Mouse (Mus musculus) kidney, adult 2 months (tissue): ENCODE results near the gene Chmp1a. TPM values are rescaled to one million over a fixed set of nuclear protein-coding genes. Genes with fewer than 3 reads are reported as not detected.
A peak's percentile ranks its signal among the peaks of the same experiment; 100 is the strongest.

Experiments used
- DNase-seq: peaks from one replicate; pipeline ENCODE4 v3.0.0; 2021
- H3K27ac ChIP-seq: fragments of 200-500 bp; 2 replicates; pipeline ENCODE4 v1.5.1; 2012; ENCODE audit warnings: low read depth, low read length, control low read depth, inconsistent platforms; ENCODE audit not compliant: insufficient read depth
- H3K27me3 ChIP-seq: fragments of 200-500 bp; replicated peaks from 2 replicates; pipeline ENCODE4 v1.6.1; 2012; ENCODE audit warnings: mild to moderate bottlenecking, moderate library complexity, low read length, inconsistent platforms; ENCODE audit not compliant: control insufficient read depth, insufficient read depth
- H3K36me3 ChIP-seq: fragments of 200-500 bp; 2 replicates; pipeline ENCODE4 v1.6.1; 2012; ENCODE audit warnings: mild to moderate bottlenecking, moderate library complexity, low read length, inconsistent platforms; ENCODE audit not compliant: control insufficient read depth, insufficient read depth
- H3K4me1 ChIP-seq: fragments of 200-500 bp; 2 replicates; pipeline ENCODE4 v1.6.1; 2011; ENCODE audit warnings: low read length; ENCODE audit not compliant: control insufficient read depth, insufficient read depth
- H3K4me3 ChIP-seq: fragments of 200-500 bp; 2 replicates; pipeline ENCODE4 v1.5.1; 2011; ENCODE audit warnings: mild to moderate bottlenecking, low read depth, low read length, control low read depth; ENCODE audit not compliant: insufficient read depth
- CTCF ChIP-seq: fragments of 200-500 bp; conservative IDR thresholded peaks from 2 replicates; pipeline ENCODE4 v1.5.1; 2011; ENCODE audit warnings: low read depth, mild to moderate bottlenecking, control low read depth, low read length, moderate library complexity, mixed read lengths; ENCODE audit not compliant: insufficient read depth, insufficient read length
- POLR2A ChIP-seq: fragments of 200-500 bp; IDR thresholded peaks from one replicate; pipeline ENCODE4 v1.6.1; 2011; ENCODE audit warnings: low read depth, low read length, control low read depth
- WGBS: fragments of 180-500 bp; shearing (Covaris S2); methylation state at CpG from one replicate; pipeline ENCODE4 v1.1.7; 2018; 5-methylcytosine and 5-hydroxymethylcytosine counted together
- polyA plus RNA-seq: library from polyadenylated mRNA; depleted of rRNA; stranded (reverse); fragments of >200 nt; gene quantifications from 2 replicates; pipeline ENCODE4 v1.2.3, GENCODE M21; 2012

Chmp1a gene
- polyA plus RNA-seq, 1 experiment, result 99.6 TPM

DNA sequence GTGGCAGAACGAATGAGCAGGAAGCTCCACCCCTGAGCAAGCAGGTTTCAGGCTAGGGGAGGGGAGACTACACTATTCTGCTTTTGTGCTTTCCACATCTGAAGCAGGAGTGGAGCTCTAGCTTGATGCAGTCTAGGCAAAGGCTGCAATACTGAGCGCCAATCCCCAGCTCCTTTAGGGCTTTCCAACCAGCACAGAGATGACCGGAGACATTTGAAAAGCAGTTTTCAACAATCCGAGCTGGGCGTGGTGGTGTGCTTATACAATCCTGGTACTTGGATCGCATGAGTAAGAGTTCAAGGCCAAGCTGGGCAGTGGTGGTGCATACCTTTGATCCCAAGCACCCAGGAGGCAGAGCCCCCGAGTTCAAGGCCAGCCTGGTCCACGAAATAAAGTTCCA, 20.7 kb downstream of the Chmp1a start:
- H3K4me3 ChIP-seq, result no peak overlapping the region
- 45% methylated on average over 8 of the region's 8 CpGs for WGBS
- no peaks in the 10 kb centered on the region for H3K36me3 ChIP-seq

DNA sequence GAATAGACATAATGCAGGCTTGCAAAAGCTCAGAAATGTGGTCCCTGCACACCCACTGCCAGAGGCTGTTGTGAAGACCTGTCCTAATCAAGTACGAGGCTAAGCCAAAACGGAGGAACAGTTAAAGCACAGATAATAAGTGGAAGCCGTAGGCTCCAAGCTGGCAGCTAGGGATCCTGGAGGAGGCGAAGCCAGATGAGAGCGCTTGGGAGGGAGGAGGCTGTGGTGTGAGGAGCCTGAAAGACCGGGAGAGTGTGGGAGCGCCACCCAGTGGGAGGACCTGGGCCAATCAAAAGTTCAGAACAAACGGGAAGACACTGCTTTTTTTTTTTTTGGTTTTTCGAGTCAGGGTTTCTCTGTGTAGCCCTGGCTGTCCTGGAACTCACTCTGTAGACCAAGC, 21.9 kb downstream of the Chmp1a start:
- peak overlapping the region; percentile 45 for H3K27ac ChIP-seq
- TF ChIP-seq CTCF (peak; percentile 73), POLR2A (no peak)
- peak; percentile 88 for DNase-seq
- no peaks in the 10 kb centered on the region for H3K27me3 ChIP-seq
- H3K36me3 ChIP-seq, result no peaks in the 10 kb centered on the region
- WGBS, result 3% methylated on average over 9 of the region's 9 CpGs
- peak overlapping the region; percentile 6; the same call in 1 of the 2 replicates for H3K4me3 ChIP-seq
- peaks cover 13% of the 10 kb centered on the region; the same call in 1 of the 2 replicates for H3K4me1 ChIP-seq

More for the DNA sequence above, 20.7 kb downstream of the Chmp1a start:
- TF ChIP-seq POLR2A (no peak), CTCF (no peak)
- DNase-seq, result no peak
- Histone ChIP-seq H3K27me3 (no peaks in the 10 kb centered on the region), H3K4me1 (peaks cover 12% of the 10 kb centered on the region; the same call in 1 of the 2 replicates), H3K27ac (0 out of 2 replicates have a peak overlapping the region, but pooled peaks have one; percentile 3)

DNA sequence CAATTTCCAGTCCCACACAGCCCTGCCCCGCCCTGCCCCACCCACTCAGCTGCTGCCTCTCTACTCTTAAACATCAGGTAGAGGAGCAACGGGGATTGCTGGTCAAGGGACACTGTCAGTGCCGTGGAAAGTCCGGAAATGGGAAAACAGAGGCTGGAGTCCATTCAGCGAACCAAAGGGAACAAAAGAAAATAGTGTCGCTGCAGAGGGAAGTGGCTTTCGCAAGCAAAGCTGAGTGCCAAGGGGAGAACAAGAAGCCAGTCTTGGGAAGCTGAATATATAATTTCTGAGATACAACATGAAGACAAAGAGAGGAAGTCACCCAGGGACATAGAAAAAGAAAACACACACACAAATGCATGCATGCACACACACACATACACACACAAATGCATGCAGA, 23.7 kb downstream of the Chmp1a start:
- peaks cover 12% of the 10 kb centered on the region; the same call in 1 of the 2 replicates for H3K4me1 ChIP-seq
- no peak overlapping the region for H3K4me3 ChIP-seq
- no peaks in the 10 kb centered on the region for H3K27me3 ChIP-seq
- H3K27ac ChIP-seq, result no peak overlapping the region
- TF ChIP-seq CTCF (no peak), POLR2A (no peak)
- DNase-seq, result no peak
- WGBS, result 56% methylated on average over 7 of the region's 7 CpGs
- H3K36me3 ChIP-seq, result no peaks in the 10 kb centered on the region

DNA sequence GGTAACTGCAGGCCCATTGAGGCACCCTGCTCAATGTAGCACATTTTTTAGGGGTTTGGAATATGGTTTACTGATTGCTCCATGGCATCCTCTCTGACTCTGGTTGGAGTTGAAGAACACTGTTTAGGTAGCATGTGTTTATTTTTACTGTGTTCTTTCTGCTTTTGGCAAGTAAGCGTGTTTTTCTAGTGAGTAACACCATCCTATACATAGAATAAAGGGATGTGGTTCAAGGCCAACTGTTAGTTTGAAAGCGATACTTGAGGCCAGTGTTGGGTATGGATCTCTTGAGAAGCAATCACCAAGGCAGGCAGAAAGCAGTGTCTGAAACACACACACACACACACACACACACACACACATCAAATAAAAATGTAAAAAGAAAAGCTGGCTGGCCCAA, 24.6 kb downstream of the Chmp1a start:
- Histone ChIP-seq H3K4me1 (peaks cover 8% of the 10 kb centered on the region; the same call in 1 of the 2 replicates), H3K27ac (no peak overlapping the region), H3K27me3 (no peaks in the 10 kb centered on the region), H3K4me3 (no peak overlapping the region), H3K36me3 (no peaks in the 10 kb centered on the region)
- DNase-seq, result no peak
- WGBS, result 91% methylated on average over 2 of the region's 2 CpGs
- no peak for TF ChIP-seq POLR2A
- TF ChIP-seq CTCF, result no peak

DNA sequence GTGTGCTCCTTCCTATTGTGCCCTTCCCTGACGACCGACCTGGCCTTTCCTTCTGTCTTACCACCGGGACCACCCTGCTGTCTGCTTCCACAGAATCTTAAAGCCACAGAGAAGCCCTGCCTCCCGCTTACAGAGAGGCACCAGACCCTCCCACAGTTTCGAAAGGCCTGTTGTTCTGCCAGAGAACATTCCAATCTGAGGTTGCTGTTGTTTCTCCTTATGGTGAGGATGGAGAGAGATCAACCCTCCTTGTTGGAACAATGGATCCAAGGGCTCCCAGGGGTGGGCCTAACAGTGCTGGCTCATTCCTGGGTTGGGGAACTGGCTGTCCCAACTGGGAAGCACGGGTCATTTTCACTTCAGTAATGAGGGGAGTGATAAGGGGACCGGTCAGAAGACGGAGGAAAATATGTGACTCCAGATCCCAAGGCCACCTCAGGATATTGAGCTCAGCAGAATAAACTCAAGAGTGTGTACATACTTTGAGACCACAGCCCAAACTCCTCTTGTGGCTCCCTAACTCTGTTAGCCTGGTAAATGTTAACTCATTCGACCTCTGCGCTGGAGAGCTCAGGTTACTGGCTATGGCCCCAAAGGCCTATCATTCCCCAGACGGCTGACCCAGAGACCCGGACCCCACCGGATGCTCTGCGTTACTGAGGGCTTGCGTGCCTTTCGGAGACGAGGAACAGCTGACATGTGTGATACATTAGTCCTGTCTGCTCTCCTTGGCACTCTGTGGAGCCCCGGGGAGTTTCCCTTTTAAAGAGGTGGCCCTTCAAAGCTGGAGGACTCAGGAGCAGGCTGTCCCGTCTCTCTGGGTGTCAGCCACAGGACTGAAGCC, 26.8 kb downstream of the Chmp1a start, which contains the start of gene Dpep1:
Gene Dpep1, plus strand, starts transcription at position 677 of the 844 bp plus-strand sequence.
- WGBS, result 32% methylated on average over 19 of the region's 19 CpGs

DNA sequence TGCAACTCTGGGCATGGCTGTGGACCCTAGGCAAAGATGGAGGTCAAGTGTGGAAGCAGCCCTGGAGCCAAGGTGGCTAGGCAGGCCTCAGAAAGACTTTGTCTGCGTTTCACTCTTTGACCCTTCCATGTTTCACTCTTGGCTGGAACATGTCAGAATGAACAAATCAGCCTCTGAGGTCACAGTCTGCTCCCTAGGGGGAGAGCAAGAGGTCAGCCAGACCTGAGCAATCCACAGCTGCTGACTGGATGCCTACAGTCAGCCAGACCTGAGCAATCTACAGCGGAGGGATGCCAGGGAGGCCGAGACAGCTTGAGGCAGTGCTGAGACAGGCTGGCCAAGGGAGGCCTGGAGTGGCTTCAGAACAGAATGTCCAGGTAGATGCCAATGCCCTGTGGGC, 31.2 kb downstream of the Chmp1a start:
- no peaks in the 10 kb centered on the region for H3K36me3 ChIP-seq
- 56% methylated on average over 3 of the region's 3 CpGs for WGBS
- 0 out of 2 replicates have a peak overlapping the region, but pooled peaks have one; percentile 5 for H3K27ac ChIP-seq
- peaks cover 2% of the 10 kb centered on the region; the same call in 1 of the 2 replicates for H3K4me1 ChIP-seq
- H3K27me3 ChIP-seq, result no peaks in the 10 kb centered on the region
- TF ChIP-seq POLR2A (no peak), CTCF (no peak)
- DNase-seq, result peak; percentile 91
- no peak overlapping the region for H3K4me3 ChIP-seq

More for the DNA sequence above, 26.8 kb downstream of the Chmp1a start, which contains the start of gene Dpep1:
- no peaks in the 10 kb centered on the region for H3K27me3 ChIP-seq
- DNase-seq, result peak; percentile 80
- peaks cover 5% of the 10 kb centered on the region; the same call in 1 of the 2 replicates for H3K4me1 ChIP-seq
- H3K4me3 ChIP-seq, result peak within 1 kb of the TSS; percentile 44
- no peak for TF ChIP-seq POLR2A
- TF ChIP-seq CTCF, result no peak
- H3K27ac ChIP-seq, result peak within 1 kb of the TSS; percentile 74
- H3K36me3 ChIP-seq, result no peaks in the 10 kb centered on the region

DNA sequence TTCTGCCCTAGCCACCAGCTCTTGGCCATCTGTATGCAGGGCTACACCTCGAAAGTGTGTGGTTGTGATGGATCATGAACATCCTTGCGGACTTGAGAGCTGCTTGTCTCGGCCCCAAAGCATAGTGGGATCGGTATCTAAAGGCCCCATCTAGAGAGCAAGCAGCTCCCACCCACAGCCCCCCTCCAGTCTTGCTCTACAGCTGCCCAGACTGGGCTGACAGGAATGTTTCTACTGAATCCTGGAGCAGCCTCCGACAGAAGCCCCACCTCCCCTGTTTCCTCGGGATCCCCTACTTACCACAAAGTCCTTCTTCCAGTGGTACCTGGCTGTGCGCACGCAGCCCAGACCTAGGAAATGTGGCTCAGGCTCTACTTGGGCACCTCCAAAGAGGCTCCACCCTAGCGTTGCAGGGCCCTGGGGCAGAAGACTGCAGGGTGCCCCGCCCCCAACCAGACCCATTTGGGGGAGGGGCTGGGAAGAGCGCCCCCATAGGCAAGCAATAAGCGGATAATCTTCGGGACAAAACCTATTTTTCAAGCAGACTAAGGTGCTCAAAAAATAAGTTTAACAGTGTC, 54.6 kb downstream of the Chmp1a start, which contains the start of gene Sult5a1:
Gene Sult5a1, minus strand, starts transcription at position 428 of the 578 bp plus-strand sequence.
- TF ChIP-seq POLR2A, result no peak
- TF ChIP-seq CTCF, result no peak
- Histone ChIP-seq H3K27ac (no peak within 1 kb of the TSS), H3K27me3 (no peaks in the 10 kb centered on the region), H3K4me1 (0 out of 2 replicates have a peak, but pooled peaks cover 2% of the 10 kb centered on the region), H3K36me3 (no peaks in the 10 kb centered on the region), H3K4me3 (no peak within 1 kb of the TSS)
- DNase-seq, result no peak
- WGBS, result 39% methylated on average over 13 of the region's 13 CpGs
